Mouse (Mus musculus): ENCODE measurements around the gene Upp2.

Gene Upp2

GRCm38 (mm10) chr2:58614851-58615250 is 47.8 kb downstream of the Upp2 start:
- DNase-seq (ENCODE audit: low spot score in 2 of 2) = no peak

DNA sequence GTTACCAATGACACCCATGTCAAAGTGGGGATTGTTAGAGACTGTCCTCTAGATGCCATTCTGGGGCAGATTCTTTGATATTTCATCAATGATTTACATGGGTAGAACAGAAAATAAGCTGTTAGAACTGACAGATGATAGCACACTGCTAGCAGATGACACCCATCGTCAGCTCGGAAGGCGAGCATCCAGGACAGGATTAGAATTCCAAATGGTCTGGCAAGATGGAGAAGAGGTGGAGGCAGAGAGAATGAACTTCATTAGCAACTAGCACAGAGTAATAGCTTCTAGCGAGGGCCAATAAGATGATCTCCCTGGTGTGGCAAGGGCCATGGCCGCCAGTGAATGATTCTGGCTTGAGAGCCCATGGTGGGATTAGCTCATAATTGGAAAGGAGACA is 48.7 kb downstream of the Upp2 start:
- peak; percentile 34 to 45 for DNase-seq (ENCODE audit: low spot score in 2 of 2)

- DNase-seq (ENCODE audit: low spot score in 2 of 2) = no peak
Measured at GRCm38 (mm10) chr2:58625186-58625585, 58.1 kb downstream of the Upp2 start.

- no peak for DNase-seq (ENCODE audit: low spot score in 2 of 2)
Measured at GRCm38 (mm10) chr2:58625681-58626080, 58.6 kb downstream of the Upp2 start.

GRCm38 (mm10) chr2:58626136-58626769 is 59.2 kb downstream of the Upp2 start:
- no peak for DNase-seq (ENCODE audit: low spot score in 2 of 2)

- no peak for DNase-seq (ENCODE audit: low spot score in 2 of 2)
Measured at GRCm38 (mm10) chr2:58627981-58628380, 60.9 kb downstream of the Upp2 start.

- DNase-seq (ENCODE audit: low spot score in 2 of 2) = no peak
Measured at GRCm38 (mm10) chr2:58628993-58629392, 61.9 kb downstream of the Upp2 start.

DNA sequence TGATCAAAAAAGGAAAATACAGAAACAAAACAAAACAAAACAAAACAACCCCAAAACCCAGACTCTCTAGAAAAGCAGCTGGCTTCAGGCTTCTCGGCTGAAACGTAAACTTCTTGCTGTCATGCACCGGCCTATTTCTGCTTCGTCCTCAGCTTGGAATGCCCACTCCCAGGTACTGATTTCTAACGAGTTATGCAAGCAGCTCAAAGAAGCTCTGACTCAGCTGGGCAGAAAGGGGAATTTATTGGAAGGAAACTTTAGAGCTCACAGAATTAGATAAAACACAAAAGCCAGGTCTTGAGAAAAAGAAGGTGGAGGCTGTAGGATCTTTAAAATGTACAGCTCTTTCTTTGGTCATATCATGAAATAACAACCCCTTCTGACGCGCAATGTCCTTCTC is 62.3 kb downstream of the Upp2 start:
- no peak for DNase-seq (ENCODE audit: low spot score in 2 of 2)

- DNase-seq (ENCODE audit: low spot score in 2 of 2) = no peak
Measured at GRCm38 (mm10) chr2:58633791-58634190, 66.7 kb downstream of the Upp2 start.

DNA sequence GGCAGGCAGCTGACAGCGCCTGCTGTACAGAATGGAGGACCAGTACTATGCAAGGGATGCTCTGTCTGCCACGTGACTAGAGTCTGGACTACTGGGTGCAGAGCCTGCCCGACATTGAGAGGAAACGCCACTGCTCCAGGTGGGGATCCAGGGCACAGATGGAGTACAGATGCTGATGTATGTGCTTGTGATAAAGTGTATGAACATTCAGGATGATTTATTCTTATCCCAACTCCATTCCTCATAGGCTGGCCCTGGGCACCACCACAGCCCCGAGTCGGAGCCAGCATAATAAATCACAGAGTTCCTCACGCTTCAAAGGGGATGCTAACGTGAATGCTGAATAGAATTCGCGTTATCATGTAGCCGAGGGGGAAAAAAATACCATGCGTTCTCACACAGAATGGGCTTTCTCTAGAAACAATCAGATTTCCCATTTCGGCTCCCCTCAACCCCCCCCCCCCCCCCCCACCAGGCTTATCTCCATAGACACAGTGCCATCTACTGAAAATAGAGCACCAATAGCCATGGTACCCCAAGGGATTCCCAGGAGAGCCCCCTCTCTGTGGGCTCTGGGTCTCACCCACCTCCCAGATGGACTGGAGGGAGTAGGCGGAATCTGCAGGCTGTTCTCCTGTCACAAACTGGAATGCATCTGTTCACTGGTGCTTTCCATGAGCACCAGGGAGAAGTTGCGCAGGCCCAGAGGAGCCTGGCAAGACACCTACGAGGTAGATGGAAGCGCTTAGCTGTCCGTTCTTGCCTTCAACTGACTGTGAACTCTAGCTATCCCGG is 74.9 kb downstream of the Upp2 start:
- DNase-seq (ENCODE audit: low spot score in 2 of 2) = peak; percentile 84 to 93

GRCm38 (mm10) chr2:58645667-58646066 is 78.6 kb downstream of the Upp2 start:
- DNase-seq (ENCODE audit: low spot score in 2 of 2) = peak; percentile 50 to 77

DNA sequence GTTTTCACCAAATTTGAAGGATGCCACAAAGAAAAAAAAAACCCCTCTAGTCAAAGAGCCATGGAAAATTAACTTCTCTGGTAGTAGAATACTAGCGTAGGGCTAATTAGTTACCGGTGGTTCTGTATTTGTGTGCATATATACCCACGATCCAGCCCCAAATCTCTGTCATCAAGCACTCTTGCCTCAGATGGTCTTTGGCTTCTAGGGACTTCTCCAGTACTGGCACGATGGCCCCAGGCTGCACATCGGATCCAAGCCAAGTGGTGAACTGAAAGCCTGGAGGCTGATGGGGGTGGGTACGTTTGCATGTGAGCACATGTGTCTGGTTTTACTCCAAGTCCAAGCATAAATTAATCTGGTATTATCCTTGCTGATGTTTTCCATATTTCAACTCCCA is 88.1 kb downstream of the Upp2 start:
- DNase-seq (ENCODE audit: low spot score in 2 of 2) = peak in 1 of 2 experiments; percentile 19

DNA sequence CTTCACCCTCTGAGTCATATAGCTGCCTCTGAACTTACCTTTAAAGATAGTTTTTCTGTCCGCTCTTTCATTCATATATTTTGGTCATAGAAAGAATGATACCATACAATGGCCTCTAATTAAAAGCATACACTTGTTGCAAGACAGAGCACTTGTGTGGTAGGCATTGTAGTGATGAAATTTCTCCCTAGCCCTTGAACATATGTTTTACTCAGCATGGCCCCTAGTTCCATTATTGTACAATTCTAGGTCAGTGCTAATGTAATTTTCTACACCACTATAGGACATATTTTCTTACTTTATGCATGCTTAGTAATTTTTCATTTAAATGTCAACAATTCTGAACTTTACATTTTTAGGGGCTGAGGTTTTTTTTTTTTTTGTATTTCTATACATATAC is 89.9 kb downstream of the Upp2 start:
- DNase-seq (ENCODE audit: low spot score in 2 of 2) = no peak

- no peak for DNase-seq (ENCODE audit: low spot score in 2 of 2)
Measured at GRCm38 (mm10) chr2:58657855-58658254, 90.8 kb downstream of the Upp2 start.

- DNase-seq (ENCODE audit: low spot score in 2 of 2) = no peak
Measured at GRCm38 (mm10) chr2:58660591-58660990, 93.5 kb downstream of the Upp2 start.

GRCm38 (mm10) chr2:58661116-58661515 is 94.0 kb downstream of the Upp2 start:
- no peak for DNase-seq (ENCODE audit: low spot score in 2 of 2)

DNA sequence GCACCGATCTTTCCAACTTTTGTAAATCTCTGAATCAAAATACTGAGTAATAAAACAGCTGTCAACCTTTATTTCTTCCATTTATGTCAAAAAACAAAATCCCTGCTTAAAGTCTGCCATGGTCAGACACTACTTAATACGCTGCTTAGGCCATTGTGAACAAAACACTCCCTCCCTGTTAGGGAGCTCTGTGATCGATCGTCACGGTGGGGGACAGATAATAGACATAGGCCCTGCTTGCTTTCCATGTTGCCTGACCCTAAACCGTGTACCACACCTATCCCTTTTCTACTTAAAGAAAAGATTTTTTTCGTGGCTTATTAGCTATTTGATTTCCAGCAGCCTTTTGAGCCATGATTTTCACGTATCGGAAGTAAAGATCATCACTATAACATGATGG is 95.6 kb downstream of the Upp2 start:
- DNase-seq (ENCODE audit: low spot score in 2 of 2) = no peak

DNA sequence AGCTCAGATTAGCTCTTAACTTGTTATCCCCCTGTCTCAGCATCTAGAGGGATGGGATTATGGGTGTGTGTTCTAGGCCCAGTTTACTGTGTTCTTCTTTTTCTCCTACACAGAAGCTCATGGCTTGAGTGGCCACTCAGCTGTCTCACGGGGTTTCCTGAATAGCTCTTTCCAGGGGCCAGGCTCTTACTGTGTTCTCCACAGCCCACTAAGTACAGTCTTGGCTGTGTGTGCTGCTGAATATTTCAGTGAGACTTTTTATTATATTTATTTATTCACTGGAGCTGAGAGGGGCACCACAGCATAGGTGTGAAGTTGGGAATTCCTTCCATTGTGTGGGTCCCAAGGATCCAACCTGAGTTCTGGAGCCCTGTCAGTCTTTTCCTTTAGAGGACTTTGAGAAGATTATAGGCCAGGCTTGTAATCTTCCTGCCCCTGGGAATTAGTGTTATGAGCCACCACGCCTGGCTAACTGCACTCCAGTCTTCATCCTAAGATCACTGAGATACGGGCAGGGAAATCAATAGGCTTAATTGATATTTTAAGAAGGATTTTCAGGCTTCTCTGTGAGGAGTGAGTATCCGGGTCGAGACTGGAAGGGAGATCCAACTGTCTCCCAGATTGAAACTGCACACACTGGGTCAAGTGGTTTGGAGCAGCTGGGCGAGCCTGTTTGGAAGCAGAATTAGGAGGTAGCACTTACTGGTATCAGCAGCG is 96.5 kb downstream of the Upp2 start:
- DNase-seq (ENCODE audit: low spot score in 2 of 2) = no peak

GRCm38 (mm10) chr2:58665081-58665814 is 98.2 kb downstream of the Upp2 start:
- DNase-seq (ENCODE audit: low spot score in 2 of 2) = peak; percentile 81 to 82

GRCm38 (mm10) chr2:58667298-58667697 is 100.2 kb downstream of the Upp2 start:
- DNase-seq (ENCODE audit: low spot score in 2 of 2) = no peak

- DNase-seq (ENCODE audit: low spot score in 2 of 2) = peak; percentile 71 to 83
Measured at GRCm38 (mm10) chr2:58667991-58668390, 100.9 kb downstream of the Upp2 start.

GRCm38 (mm10) chr2:58669114-58669513 is 102.0 kb downstream of the Upp2 start:
- no peak for DNase-seq (ENCODE audit: low spot score in 2 of 2)
